Mouse (Mus musculus): ENCODE results near the gene Stpg3. TPM values are rescaled to one million over a fixed set of nuclear protein-coding genes. Genes with fewer than 3 reads are reported as not detected.
A peak's percentile ranks its signal among the peaks of the same experiment; 100 is the strongest.

Stpg3 gene
- polyA plus RNA-seq, 1 experiment from 2014 or later, result not detected

DNA sequence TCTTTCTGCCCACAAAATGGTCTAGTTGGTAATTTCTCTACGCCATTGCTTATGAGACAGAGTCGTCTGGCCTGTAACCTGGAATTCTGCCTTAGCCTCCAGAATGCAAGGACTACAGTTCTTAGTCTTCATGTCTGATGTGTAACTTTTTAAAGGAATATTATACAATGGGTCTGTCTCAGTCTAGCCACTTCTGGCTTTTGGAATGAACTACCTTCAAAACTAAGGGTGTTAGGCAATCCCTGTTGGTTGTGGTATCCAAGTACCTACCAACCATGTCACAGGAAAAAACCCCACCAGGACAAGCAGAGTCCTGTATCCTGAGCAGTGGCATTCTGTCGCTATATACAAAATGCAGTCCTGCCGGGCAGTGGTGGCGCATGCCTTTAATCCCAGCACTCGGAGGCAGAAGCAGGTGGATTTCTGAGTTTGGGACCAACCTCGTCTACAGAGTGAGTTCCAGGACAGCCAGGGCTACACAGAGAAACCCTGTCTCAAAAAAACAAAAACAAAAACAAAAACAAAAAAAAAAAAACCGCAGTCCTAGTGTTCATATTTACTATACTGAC lies 11.5 kb upstream of the Stpg3 start:
- Histone ChIP-seq H3K27me3 (ENCODE audit: insufficient read depth, low read length) (no peaks in the 10 kb centered on the region), H3K9me3 (ENCODE audit: low read length) (no peaks in the 10 kb centered on the region), H3K4me3 (ENCODE audit: low read depth, low read length) (peak overlapping the region; percentile 59), H3K4me2 (ENCODE audit: low read depth, low read length) (peak overlapping the region; percentile 73), H3K4me1 (ENCODE audit: insufficient read depth) (peaks cover 21% of the 10 kb centered on the region), H3K27ac (ENCODE audit: low read depth) (peak overlapping the region; percentile 90), H3K36me3 (replicated peaks; ENCODE audit: insufficient read depth, low read length) (peaks cover 13% of the 10 kb centered on the region), H3K9ac (replicated peaks) (peak overlapping the region; percentile 76)
- TF ChIP-seq EP300 (IDR thresholded peaks at IDR 0.05; ENCODE audit: low read depth) (no peak), CTCF (IDR thresholded peaks at IDR 0.05; ENCODE audit: low read depth) (no peak)
- ATAC-seq, result no peak
- DNase-seq, result no peak
- 82% methylated on average over 8 of the region's 8 CpGs for WGBS (ENCODE audit: insufficient replicate concordance)

DNA sequence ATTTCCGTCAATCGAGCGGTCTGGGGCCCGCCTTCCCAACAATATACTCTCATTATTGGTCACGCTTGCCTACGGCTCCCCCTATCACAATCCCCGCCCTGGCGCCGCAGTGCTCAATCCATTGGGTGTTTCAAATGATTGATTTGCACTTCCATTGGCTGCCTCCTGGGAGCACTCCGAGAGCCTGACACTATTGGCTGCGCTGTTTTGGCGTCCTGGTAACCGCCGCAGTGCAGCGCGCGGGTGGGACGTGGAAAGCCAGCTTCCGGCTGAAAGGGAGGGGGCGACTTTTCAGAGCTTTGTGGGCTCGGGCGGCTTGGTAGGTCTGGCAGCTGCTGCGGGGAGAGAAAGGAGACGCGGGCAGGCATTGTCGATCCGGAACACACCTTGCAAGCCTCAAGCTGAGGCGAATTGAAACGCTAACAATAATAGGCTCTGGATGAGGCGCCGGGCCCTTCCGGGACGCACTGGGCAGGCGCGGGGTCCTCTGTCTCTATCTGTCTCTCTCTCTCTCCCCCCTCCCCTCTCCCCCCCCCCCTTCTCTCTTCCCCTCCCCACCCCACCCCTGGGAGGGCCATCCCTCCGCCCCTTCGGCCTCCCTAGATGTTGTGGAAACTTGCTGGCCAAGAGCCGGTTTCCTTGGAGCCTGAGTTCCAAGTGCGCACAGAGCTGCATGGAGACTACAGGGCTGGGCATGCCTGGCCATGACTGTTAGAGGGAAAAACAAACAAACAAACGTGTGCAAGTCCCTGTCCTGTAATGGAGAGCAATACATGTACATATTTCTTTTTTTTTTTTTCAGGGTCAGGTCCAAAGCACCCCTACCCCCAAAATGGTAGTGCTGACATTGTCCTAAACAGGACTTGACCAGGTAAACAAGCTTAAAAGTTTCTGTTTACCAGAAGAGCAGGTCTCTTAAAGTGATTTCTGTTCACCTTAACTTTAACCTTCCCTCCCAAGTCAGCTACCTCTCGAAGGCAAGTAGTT lies 10.6 kb upstream of the Stpg3 start:
- H3K4me1 ChIP-seq (ENCODE audit: insufficient read depth), result peaks cover 21% of the 10 kb centered on the region
- H3K4me2 ChIP-seq (ENCODE audit: low read depth, low read length), result peak overlapping the region; percentile 73
- no peaks in the 10 kb centered on the region for H3K27me3 ChIP-seq (ENCODE audit: insufficient read depth, low read length)
- H3K9me3 ChIP-seq (ENCODE audit: low read length), result no peaks in the 10 kb centered on the region
- ATAC-seq (peak; percentile 89), DNase-seq (peak; percentile 96)
- TF ChIP-seq EP300 (IDR thresholded peaks at IDR 0.05; ENCODE audit: low read depth) (peak; percentile 79; the same call in 1 of the 2 replicates), CTCF (IDR thresholded peaks at IDR 0.05; ENCODE audit: low read depth) (peak; percentile 19; the same call in 1 of the 2 replicates)
- peak overlapping the region; percentile 69 for H3K4me3 ChIP-seq (ENCODE audit: low read depth, low read length)
- H3K27ac ChIP-seq (ENCODE audit: low read depth), result peak overlapping the region; percentile 90
- 2% methylated on average over 41 of the region's 41 CpGs for WGBS (ENCODE audit: insufficient replicate concordance)
- peak overlapping the region; percentile 76 for H3K9ac ChIP-seq (replicated peaks)
- H3K36me3 ChIP-seq (replicated peaks; ENCODE audit: insufficient read depth, low read length), result peaks cover 13% of the 10 kb centered on the region

DNA sequence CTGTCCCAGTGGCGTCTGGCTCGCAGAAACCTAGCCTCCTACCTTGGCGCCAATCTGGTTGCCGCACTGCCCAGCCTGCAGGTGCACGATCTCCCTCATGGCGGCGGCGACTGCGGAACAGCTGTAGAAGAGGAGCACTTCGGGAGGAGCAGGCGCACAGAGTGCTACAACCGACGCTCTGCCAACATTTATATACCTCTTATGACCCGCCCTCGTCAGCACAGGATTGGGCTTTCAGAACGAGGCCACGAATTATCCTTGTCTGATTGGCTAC lies 10.0 kb upstream of the Stpg3 start, which contains the start of gene Tubb4b:
Gene Tubb4b (minus strand): TSS at position 211 of the 274 bp plus-strand sequence.
- H3K4me3 ChIP-seq (ENCODE audit: low read depth, low read length), result peak within 1 kb of the TSS; percentile 69
- TF ChIP-seq EP300 (IDR thresholded peaks at IDR 0.05; ENCODE audit: low read depth) (no peak), CTCF (IDR thresholded peaks at IDR 0.05; ENCODE audit: low read depth) (peak; percentile 37)

DNA sequence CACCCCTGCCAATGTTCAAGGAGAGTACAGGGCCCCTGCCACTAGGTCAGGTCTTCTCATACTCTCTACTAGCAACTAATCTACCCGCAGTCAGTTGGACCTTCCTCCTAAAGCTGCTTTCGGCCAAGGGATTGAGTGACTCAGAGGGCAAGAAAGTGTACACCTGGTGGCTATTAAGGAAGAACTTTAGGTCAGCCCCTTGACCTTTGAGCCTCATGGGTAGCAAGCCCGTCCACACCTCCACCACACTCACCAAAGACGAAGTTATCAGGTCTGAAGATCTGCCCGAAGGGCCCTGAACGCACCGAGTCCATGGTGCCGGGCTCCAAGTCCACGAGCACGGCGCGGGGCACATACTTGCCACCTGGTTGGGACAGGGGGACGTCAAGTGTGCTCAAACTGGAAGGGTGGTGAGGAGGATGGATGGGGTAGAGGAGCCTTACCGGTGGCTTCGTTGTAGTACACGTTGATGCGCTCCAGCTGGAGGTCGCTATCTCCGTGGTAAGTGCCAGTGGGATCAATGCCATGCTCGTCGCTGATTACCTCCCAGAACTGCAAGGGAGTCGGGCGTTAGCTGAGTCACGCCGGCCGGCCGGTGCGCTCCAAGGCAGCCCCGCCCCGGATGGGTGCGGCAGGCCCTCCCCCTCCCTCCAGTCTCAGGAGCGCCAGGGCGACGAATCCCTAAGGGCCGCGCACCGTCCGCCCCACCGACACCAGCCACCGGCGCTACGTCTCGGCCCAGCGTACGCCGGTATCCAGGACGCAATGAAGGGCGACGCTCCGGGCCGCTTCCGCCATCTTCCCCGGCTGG lies 9.4 kb upstream of the Stpg3 start:
- WGBS (ENCODE audit: insufficient replicate concordance), result 2% methylated on average over 53 of the region's 53 CpGs
- Histone ChIP-seq H3K27ac (ENCODE audit: low read depth) (peak overlapping the region; percentile 99), H3K27me3 (ENCODE audit: insufficient read depth, low read length) (no peaks in the 10 kb centered on the region), H3K36me3 (replicated peaks; ENCODE audit: insufficient read depth, low read length) (peaks cover 13% of the 10 kb centered on the region), H3K4me2 (ENCODE audit: low read depth, low read length) (peak overlapping the region; percentile 74), H3K4me1 (ENCODE audit: insufficient read depth) (peaks cover 19% of the 10 kb centered on the region), H3K9ac (replicated peaks) (peak overlapping the region; percentile 84), H3K9me3 (ENCODE audit: low read length) (no peaks in the 10 kb centered on the region), H3K4me3 (ENCODE audit: low read depth, low read length) (peak overlapping the region; percentile 69)
- peak; percentile 78 for ATAC-seq
- peak; percentile 95 for DNase-seq
- TF ChIP-seq CTCF (IDR thresholded peaks at IDR 0.05; ENCODE audit: low read depth), result no peak
- no peak for TF ChIP-seq EP300 (IDR thresholded peaks at IDR 0.05; ENCODE audit: low read depth)

More for the DNA sequence above, 10.0 kb upstream of the Stpg3 start, which contains the start of gene Tubb4b:
- H3K27ac ChIP-seq (ENCODE audit: low read depth), result peak within 1 kb of the TSS; percentile 99
- no peaks in the 10 kb centered on the region for H3K9me3 ChIP-seq (ENCODE audit: low read length)
- no peak for ATAC-seq
- H3K4me2 ChIP-seq (ENCODE audit: low read depth, low read length), result peak within 1 kb of the TSS; percentile 74
- H3K36me3 ChIP-seq (replicated peaks; ENCODE audit: insufficient read depth, low read length), result peaks cover 13% of the 10 kb centered on the region
- 0% methylated on average over 17 of the region's 17 CpGs for WGBS (ENCODE audit: insufficient replicate concordance)
- H3K9ac ChIP-seq (replicated peaks), result peak within 1 kb of the TSS; percentile 84
- no peaks in the 10 kb centered on the region for H3K27me3 ChIP-seq (ENCODE audit: insufficient read depth, low read length)
- DNase-seq, result no peak
- peaks cover 21% of the 10 kb centered on the region for H3K4me1 ChIP-seq (ENCODE audit: insufficient read depth)

DNA sequence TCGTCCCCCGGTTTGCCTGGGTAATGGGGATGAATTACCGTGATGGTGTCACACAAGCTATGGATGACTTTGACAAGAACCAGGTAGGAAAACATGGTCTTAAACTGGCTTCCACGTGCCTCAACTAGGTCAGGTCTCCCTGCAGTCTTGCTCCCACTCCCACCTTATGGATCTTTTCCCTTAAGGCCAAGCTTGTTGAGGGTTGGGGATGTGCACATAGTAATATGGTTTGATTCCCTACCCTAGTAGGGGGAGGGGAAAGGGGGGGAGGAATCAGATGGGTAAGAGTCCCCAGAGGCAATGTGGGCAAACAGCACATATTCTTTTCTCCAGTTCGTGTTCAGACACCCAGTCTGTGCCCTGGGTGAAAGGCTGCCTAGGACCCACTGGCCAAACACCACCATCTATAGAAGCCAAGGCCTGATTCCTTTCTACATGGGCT lies 6.9 kb upstream of the Stpg3 start:
- no peak for ATAC-seq
- Histone ChIP-seq H3K4me3 (ENCODE audit: low read depth, low read length) (no peak overlapping the region), H3K4me2 (ENCODE audit: low read depth, low read length) (no peak overlapping the region), H3K4me1 (ENCODE audit: insufficient read depth) (peaks cover 15% of the 10 kb centered on the region), H3K9me3 (ENCODE audit: low read length) (no peaks in the 10 kb centered on the region), H3K9ac (replicated peaks) (no peak overlapping the region), H3K36me3 (replicated peaks; ENCODE audit: insufficient read depth, low read length) (peaks cover 13% of the 10 kb centered on the region), H3K27ac (ENCODE audit: low read depth) (no peak overlapping the region), H3K27me3 (ENCODE audit: insufficient read depth, low read length) (no peaks in the 10 kb centered on the region)
- no peak for TF ChIP-seq CTCF (IDR thresholded peaks at IDR 0.05; ENCODE audit: low read depth)
- TF ChIP-seq EP300 (IDR thresholded peaks at IDR 0.05; ENCODE audit: low read depth), result no peak
- DNase-seq, result no peak
- 77% methylated on average over 5 of the region's 5 CpGs for WGBS (ENCODE audit: insufficient replicate concordance)

Data from liver, postnatal 0 days (tissue).